Mouse (Mus musculus): ENCODE data around the gene Gimap4.

GRCm38 (mm10) chr6:48647611-48648010 lies 36.7 kb upstream of the Gimap4 start:
- TF ChIP-seq CTCF (IDR thresholded peaks at IDR 0.05 in 2 of 3, conservative IDR thresholded peaks at IDR 0.05 in 1 of 3; ENCODE audit: control insufficient read depth in 1 of 3, insufficient read depth in 1 of 3, low read depth in 2 of 3, low read length in 3 of 3, poor library complexity in 1 of 3, severe bottlenecking in 1 of 3) (no peak), ZNF384 (IDR thresholded peaks at IDR 0.05; ENCODE audit: low read depth, low read length) (no peak), USF1 (IDR thresholded peaks at IDR 0.05; ENCODE audit: low read depth, low read length) (no peak), POLR2A (IDR thresholded peaks at IDR 0.05; ENCODE audit: control insufficient read depth in 1 of 2, insufficient read depth in 1 of 2, low read depth in 1 of 2, low read length in 2 of 2, poor library complexity in 1 of 2) (no peak), GATA1 (IDR thresholded peaks at IDR 0.05; ENCODE audit: low read depth, low read length) (no peak), MYB (IDR thresholded peaks at IDR 0.05; ENCODE audit: low read depth, low read length) (no peak), CHD1 (IDR thresholded peaks at IDR 0.05; ENCODE audit: low read depth, low read length) (no peak), MAZ (IDR thresholded peaks at IDR 0.05; ENCODE audit: low read depth, low read length) (no peak), POLR2AphosphoS2 (IDR thresholded peaks at IDR 0.05; ENCODE audit: low read length) (no peak), MAX (IDR thresholded peaks at IDR 0.05; ENCODE audit: low read length) (no peak), CHD2 (IDR thresholded peaks at IDR 0.05; ENCODE audit: low read length) (no peak), KAT2A (conservative IDR thresholded peaks at IDR 0.05; ENCODE audit: low read depth, low read length) (no peak), MXI1 (IDR thresholded peaks at IDR 0.05; ENCODE audit: low read depth, low read length) (no peak)

All from MEL (cell line).